12 mouse cellular contexts compared by ENCODE assay signal in the genomic region with DNA sequence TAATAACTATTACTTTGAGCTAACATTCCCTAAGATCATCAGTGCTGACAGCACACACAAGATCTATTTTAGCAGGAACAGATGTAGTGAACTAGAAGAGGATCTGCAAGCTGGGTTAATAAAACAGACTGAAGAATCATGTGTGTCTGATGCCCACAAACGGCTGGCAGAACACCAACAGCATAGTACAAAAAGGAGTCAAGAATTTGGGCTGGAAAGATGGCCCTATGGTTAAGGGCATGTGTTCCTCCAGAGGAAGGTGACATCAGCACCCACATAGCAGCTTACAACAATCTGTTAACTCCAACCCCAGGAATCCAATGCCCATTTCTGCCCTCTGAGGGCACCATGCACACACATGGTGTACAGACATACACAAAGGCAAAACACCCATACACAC. TPM values are rescaled to one million over a fixed set of nuclear protein-coding genes. Genes with fewer than 3 reads are reported as not detected.
A peak's percentile ranks its signal among the peaks of the same experiment; 100 is the strongest.
DNase-seq lines count a peak whose midpoint lies in the region.
"Had no signal": no experiment of that assay in that cellular context is flagged by ENCODE, and none has a peak within 500 bp of the region (broad histone marks: within the 10 kb centered on the region; RNA-seq: fewer than 3 reads in every experiment).

No protein-coding gene starts in this region.

- intact Hi-C loops in left cerebral cortex, postnatal 4 days (cut with DNase I): no loop called here
- intact Hi-C loops in left cerebral cortex, postnatal 25 days (cut with DNase I): no loop called here

- peak; percentile 18 for DNase-seq in left cerebral cortex, adult 11 months (ENCODE audit: low spot score)
- no peak for DNase-seq in left cerebral cortex, postnatal 4 days
- DNase-seq in layer of hippocampus, adult 18-20 months (ENCODE audit: low spot score in 2 of 2): peak; percentile 60 to 86
- DNase-seq in layer of hippocampus, adult 9-11 months: peak; percentile 78
- DNase-seq in left cerebral cortex, postnatal 25 days (ENCODE audit: low spot score in 2 of 2): peak; percentile 39 to 62
- DNase-seq in B cell, adult 2 months: no peak
- DNase-seq in cerebellum, postnatal 10 days: no peak
- DNase-seq: forebrain, postnatal 0 days; kidney, adult 9 months; kidney, postnatal 4 days; lung, postnatal 14 days; thymus, postnatal 36 days had no signal

RNA-seq across cellular contexts. Expression of a gene that starts 20.7 kb away (rescaled TPM):
- 10 to 100 TPM; 14.7 to 16.5 TPM for total RNA-seq in left cerebral cortex, postnatal 4 days (2021)
- total RNA-seq in layer of hippocampus, adult 18-20 months (2021): 10 to 100 TPM; 14.3 to 14.6 TPM
- total RNA-seq in left cerebral cortex, postnatal 25 days (2021): 10 to 100 TPM; 12.1 to 13.3 TPM

RNA-seq across cellular contexts. Expression of a gene that starts 38.1 kb away (rescaled TPM):
- 10 to 100 TPM; 21.3 to 23.9 TPM for total RNA-seq in left cerebral cortex, postnatal 4 days (2021)
- total RNA-seq in layer of hippocampus, adult 18-20 months (2021): 10 to 100 TPM; 11.0 to 11.7 TPM
- 10 to 100 TPM; 11.4 to 12.8 TPM for total RNA-seq in left cerebral cortex, postnatal 25 days (2021)

Comparison
In these comparisons a context has a peak if more than half of its experiments do, and no peak if none do; other contexts are left out.
1. DNase-seq: peak in left cerebral cortex, adult 11 months (single experiment), layer of hippocampus, adult 18-20 months (2 of 2), layer of hippocampus, adult 9-11 months (single experiment) and left cerebral cortex, postnatal 25 days (2 of 2); none in left cerebral cortex, postnatal 4 days (single experiment), B cell, adult 2 months (0 of 2) and cerebellum, postnatal 10 days (0 of 2).